Mouse (Mus musculus) heart, postnatal 0 days (tissue): ENCODE results near the gene Rnft1.

ENCODE experiments used
- CTCF ChIP-seq: IDR thresholded peaks from 2 replicates; pipeline ENCODE4 v1.5.1; 2016; ENCODE audit warnings: antibody characterized with exemption, control low read depth, low read depth
- EP300 ChIP-seq: IDR thresholded peaks from 2 replicates; pipeline ENCODE4 v1.6.1; 2016; ENCODE audit warnings: antibody characterized with exemption, low read depth

DNA sequence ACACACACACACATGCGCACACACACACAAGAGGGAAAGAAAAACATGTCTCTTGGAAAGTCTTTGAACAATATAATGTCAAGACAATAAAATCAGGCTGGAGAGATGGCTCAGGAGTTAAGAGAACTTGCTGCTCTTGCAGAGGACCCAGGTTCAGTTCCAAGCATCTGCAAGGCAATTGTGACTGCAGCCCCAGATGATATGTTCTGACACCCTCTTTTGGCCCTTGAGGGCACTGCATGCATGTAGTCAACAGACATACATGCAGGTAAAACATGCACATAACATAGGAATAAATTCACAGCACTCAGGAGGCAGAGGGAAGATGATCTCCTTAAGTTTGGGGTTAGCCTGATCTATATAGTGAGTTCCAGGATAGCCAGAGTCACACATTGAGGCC is 63.0 kb downstream of the Rnft1 start:
- 0 out of 2 replicates have a peak, but pooled peaks have one; percentile 10 for TF ChIP-seq CTCF
- no peak for TF ChIP-seq EP300
